Mouse (Mus musculus) G1E (cell line): ENCODE results near the gene Fut2.

ENCODE experiments used
- CTCF ChIP-seq: IDR thresholded peaks from 2 replicates; pipeline ENCODE4 v1.5.1; 2012; ENCODE audit warnings: low read depth, low read length, inconsistent platforms, mixed read lengths
- GATA1 ChIP-seq: IDR thresholded peaks from 2 replicates; pipeline ENCODE4 v1.6.1; 2012; ENCODE audit warnings: borderline replicate concordance, low read length, inconsistent platforms, mixed read lengths
- GATA2 ChIP-seq: IDR thresholded peaks from 2 replicates; pipeline ENCODE4 v1.6.1; 2012; ENCODE audit warnings: low read depth, low read length, inconsistent platforms, borderline replicate concordance
- POLR2AphosphoS5 ChIP-seq: IDR thresholded peaks from 2 replicates; pipeline ENCODE4 v1.6.1; 2012; ENCODE audit warnings: low read depth, low read length, inconsistent platforms; ENCODE audit not compliant: insufficient replicate concordance
- TAL1 ChIP-seq: conservative IDR thresholded peaks from 2 replicates; pipeline ENCODE4 v1.6.1; 2012; ENCODE audit warnings: low read depth, low read length, inconsistent platforms, mixed read lengths

- TF ChIP-seq CTCF: no peak
- TF ChIP-seq GATA1: no peak
- TF ChIP-seq POLR2AphosphoS5: no peak
- no peak for TF ChIP-seq TAL1
- TF ChIP-seq GATA2: no peak
Observed at GRCm38 (mm10) chr7:45681046-45681736, 15.0 kb upstream of the Fut2 start.
